Mouse (Mus musculus) liver, adult (tissue): ENCODE results near the gene Rcl1.
A peak's percentile ranks its signal among the peaks of the same experiment; 100 is the strongest.

Experiments used
- GATA4 ChIP-seq: IDR thresholded peaks from 2 replicates; pipeline ENCODE4 v1.6.1; 2014; ENCODE audit warnings: mild to moderate bottlenecking, low read length; ENCODE audit not compliant: insufficient replicate concordance

Gene Rcl1

DNA sequence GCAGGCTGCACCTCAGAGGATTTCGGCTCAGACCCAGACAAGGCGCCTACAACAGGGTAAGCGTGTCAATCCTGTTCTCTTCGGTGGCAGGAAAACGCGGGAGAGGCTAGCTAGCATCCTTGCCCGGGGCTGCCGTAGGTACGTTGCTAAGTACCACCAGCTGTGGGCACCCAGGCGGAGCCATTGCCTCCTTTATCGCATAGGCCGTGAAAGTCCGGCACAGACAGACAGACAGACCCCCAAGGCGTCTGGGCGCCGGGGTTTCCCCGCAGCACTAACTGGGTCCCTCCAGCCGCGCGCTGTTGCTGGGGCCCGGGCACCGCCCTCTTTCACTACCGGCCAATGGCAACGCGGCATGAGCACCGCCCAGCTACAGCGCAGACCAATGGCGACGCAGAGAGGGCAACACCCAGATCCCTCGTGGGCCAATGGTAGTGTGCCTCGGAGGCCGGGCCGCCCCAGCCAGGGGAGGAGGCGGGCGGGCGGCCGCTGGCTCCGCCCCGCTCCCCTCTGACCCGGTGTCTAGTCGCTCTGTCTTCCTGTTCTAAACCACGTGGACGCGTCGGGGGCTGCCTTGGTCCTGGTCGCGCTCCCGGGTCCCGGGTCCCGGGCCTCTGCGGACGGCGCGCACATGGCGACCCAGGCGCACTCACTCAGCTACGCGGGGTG, at the start of gene Rcl1:
Gene Rcl1, plus strand, starts transcription at position 502 of the 669 bp plus-strand sequence.
- no peak for TF ChIP-seq GATA4

DNA sequence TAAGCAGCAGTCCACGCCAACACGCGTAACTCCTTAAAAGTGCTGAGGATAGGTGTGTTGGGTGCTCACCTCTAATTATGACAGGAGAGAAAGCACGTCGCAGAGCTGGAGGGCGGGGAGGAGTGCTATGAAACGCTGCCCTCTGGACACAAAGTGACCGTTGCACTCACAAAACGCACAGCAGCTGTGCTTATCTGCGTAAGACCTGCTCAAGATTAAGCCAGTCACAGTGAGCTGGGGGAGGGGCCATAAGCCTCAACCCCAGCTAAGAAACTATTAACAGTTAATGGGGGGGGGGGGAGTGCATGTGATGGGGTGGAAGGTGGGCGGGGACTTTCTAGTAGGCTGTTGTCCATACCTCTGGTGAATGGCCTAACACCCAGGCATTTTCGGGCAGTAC, 48.4 kb upstream of the Rcl1 start:
- TF ChIP-seq GATA4: no peak

DNA sequence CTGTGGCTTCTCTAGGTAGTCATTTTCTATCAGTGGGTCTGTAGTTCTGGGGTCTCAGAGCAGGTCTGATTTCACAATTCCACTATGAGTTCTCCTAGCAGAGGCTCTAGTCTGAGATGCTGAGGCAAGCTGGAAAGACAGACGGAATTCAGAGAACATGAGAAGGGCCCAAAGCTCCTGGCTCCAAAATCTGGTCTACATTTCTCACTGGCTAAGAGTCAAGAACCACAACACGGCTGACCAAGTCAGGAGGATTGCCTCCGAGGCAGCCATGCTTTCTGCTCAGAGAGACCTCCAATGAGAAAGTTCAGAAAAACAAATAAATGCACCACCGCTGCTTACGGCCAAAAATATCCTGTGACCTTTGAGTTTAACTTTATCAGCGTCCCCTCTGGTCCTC, 46.6 kb upstream of the Rcl1 start:
- TF ChIP-seq GATA4: no peak

DNA sequence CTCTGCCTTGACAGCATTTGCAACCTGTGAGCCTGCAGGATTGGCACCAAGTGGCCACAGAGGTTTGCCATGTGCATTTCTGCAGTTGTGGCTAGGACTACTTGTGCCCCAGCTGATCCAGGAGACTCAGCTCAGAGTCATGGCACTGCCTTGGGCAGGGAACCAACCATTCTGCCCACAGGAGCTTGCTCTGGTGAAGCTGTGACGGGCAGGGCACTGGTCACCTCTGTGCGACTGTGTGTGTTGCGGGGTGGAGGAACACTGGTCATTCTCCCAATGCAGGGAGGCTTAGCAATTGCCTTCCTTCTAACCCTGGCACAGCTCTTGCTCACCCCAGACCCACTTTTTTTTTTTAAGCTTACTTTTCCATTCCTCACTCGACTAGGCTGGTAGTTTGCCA, 45.7 kb upstream of the Rcl1 start:
- TF ChIP-seq GATA4: no peak

DNA sequence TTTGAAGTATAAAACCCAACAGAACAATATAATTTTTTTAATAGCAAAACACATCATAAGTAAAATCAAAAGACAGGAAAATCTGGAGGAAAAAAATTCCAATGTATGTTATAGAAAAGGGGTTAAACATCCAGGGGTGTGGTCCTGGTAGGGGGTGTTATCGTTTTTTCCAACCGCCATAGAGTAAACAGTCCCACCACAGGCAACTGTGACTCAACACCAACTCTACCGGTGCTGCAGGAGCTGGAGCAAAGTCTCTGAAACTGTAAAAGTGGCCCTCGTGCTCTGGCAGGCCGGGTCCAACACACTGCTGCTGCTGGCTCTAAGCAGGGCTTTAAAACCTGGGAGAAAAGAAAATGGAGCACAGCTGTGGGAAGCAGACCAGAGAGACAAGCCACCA, 42.4 kb upstream of the Rcl1 start:
- no peak for TF ChIP-seq GATA4

DNA sequence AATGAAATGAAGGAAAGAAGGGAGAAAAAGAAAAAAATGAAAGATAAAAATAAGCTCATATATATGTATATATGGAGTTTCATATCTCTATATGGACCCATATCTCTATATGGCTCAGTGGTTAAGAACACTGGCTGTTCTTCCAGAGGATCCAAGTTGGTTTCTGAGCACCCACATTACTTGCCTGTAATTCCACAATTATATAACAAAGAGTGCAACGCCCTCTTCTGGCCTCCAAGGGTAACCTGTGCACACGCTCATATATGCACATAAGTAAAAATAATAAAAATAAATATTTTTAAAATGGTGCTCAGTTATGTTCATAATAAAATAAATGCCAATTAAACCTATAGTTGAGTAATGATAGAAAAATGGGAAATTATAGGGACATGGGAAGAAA, 41.5 kb upstream of the Rcl1 start:
- TF ChIP-seq GATA4: no peak

DNA sequence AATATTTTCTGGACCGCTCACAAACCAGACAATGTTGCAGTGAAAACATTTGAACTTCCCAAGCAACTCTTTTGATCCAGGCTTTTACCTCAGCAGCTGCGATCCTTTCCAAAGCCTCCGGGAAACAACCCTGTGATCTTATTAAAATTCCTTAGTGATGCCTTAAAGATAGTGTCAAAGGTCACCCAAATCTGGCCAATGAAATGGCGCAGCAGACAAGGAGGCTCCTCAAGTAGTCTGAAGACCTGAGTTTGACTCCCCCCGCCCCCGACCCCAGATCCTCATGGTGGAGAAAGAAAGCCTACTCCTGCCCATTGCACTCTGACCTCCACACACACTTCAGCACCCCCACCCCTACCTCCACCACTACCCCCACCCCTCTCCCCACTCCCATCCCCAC, 40.9 kb upstream of the Rcl1 start:
- TF ChIP-seq GATA4: no peak

DNA sequence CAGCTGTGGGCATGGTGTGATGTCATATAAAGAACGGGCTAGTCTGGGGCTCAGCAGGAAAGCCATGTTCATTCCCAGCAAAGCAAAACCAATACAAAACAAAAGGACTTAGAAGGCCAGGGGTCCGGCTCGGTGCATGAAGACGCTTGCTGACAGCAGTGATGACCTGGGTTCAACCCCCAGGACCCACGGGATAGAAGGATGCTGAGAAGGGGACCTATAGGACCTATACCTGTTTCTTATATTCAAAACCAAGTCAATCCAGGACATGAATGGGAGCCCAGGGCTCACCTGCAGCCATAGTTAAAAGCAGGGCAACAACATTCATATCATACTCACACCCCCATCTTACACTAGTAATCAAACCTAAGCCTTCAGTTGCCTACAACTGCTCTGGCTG, 38.2 kb upstream of the Rcl1 start:
- TF ChIP-seq GATA4: no peak

DNA sequence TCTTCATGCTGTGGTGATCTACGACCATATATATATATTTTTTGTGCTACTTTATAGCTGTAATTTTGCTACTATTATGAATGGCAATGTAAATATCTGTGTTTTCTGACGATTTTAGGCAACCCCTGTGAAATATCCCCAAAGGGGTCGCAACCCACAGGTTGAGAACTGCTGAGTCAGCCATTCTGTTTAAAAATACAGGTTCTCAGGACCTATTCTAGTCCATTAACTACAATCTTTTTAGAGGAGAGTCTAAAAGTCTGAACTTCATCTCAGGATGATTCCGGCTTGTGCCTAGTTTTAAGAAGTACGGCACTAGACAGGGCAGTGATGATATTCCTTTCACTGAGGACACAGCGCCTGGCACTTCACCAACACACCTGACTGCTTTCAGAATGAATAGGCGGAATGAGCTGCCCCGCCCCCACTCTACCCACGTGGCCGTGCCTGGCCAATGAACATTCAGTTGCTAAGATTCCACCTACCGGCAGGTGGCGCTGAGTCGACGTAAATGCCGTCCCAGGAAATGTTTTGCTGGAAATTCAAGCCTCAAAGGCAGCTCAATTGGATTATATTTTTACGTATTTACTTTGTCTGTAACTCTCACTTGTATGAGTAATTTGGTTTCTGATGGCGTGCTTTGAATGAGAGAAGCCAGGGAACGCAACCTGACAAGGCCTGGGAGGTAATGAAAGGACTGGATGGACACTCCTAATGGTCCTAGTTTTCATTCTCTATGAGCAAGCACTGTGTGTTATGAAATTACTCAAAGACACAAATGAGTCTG, 37.4 kb upstream of the Rcl1 start:
- TF ChIP-seq GATA4: no peak

DNA sequence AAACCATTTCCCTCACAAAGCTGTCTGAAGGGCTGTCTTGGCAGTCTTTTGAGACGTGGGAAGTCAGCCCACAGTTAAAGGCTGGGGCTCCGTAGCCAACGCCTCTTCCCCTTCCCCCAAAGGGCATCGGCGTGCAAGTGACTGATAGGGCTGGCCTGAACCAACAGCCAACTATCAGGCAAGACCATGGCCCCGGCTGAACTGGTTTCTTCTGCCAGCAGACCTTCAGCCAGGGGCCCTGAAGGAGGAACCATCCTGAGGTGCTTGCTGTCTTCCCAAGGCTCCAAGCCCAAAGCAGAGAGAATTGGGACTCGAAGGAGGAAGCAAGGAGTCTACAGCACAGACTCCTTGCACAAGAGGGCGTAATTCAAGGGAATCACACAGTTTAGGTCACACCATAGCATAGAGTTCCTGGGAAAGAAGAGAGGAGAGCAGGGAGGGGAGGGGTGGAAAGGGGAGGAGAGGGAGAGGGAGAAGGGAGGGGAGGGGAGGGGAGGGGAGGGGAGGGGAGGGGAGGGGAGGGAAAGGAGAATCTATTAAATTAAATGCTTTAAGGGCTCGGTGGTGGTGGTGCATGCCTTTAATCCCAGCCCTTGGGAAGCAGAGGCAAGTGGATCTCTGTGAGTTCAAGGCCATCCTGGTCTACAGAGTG, 36.6 kb upstream of the Rcl1 start:
- TF ChIP-seq GATA4: 0 out of 2 replicates have a peak, but pooled peaks have one; percentile 26

DNA sequence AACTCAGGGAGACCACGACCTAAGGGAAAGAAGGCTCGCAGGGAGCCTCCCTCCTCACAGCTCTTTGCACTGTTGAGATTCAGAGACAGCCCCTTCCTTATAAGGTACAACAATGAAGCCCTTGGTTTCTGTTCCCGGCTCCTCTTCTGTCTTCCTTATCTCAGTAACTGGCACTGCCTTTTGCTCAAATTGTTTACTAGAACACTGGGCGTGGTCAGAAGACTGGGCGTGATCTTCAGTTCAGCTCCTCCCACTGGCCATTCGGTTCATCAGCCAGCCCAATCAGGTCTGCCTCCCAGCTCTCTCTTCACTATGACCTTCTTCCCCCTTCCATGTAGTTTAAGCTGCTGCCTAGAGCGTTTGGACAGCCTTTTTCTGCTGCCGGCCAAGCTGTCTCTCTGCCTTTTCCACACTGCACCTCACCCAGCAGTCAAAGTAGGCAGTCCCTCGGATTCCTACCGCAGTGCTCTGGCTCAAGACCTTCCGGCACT, 34.1 kb upstream of the Rcl1 start:
- peak; percentile 78; the same call in 1 of the 2 replicates for TF ChIP-seq GATA4

DNA sequence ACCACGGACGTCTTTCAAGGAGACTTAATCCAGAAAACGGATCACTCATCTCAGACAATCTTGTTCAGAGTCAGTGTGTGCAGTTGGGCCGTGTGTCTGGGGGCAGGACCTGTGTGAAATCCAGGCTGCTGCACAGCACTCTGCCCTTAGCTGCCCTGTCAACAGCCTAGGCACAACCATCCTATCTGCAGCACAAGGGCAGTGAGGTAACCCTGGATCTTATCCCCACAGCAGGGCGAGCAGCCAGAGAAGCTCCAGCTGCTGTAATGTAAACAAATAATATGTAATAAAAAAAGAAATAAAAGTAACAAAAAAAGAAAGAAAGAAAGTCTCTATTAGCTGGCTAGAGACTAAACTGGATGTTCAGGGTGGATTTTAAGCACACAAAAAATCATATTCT, 32.0 kb upstream of the Rcl1 start:
- TF ChIP-seq GATA4: no peak

DNA sequence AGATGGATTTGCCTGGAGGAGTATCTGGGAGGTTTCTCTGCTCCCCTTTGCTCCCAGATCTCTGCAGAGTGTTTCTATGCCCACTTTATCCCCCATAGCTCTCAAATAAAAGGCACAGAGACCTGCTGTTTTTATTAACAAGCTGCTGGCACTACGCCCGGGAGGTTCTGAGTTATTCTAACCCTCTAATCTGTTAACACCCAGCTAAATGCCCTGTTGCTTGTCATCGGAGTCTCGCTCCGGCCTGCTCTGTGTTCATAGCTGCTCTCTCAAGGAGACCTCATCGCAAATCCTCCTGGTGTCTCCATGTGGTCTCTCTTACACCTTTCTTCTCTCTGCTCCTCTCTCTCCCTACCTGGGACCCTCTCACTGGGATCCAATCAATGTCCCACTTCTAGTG, 26.4 kb upstream of the Rcl1 start:
- TF ChIP-seq GATA4: no peak

DNA sequence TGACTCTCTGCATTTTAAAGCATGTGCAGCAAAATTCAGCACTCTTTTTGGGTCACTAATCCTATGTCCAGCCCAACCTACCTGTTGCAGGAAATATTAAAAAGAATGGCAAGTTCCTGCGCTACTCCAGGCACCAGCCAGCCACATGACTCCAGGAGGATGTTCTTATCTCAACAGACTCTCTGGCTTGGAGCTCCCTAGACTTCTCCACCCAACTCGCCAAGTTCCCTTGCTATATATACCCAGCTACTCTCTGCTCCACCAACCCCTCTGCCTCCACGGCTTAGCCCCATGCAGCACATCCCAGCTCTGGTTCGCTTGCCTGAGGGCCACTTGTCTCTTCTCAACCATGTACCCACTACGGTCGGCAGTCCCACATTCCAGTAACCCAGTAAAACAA, 12.5 kb upstream of the Rcl1 start:
- no peak for TF ChIP-seq GATA4

DNA sequence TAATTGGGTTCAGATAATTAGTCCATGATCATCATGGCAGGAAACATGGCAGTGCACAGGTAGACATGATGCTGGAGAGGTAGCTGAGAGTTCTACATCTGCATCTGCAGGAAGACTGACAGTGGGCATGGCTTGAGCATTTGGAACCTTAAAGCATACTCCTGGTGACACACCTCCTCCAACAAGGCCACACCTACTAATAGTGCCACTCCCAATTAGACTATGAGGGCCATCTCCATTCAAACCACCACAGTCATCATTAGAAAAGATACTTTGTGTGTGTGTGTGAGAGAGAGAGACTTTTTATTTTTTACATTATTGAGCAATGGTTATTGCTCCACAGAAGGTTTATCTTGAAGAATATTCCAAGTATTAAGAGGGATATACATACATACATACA, 9.0 kb upstream of the Rcl1 start:
- TF ChIP-seq GATA4: no peak

DNA sequence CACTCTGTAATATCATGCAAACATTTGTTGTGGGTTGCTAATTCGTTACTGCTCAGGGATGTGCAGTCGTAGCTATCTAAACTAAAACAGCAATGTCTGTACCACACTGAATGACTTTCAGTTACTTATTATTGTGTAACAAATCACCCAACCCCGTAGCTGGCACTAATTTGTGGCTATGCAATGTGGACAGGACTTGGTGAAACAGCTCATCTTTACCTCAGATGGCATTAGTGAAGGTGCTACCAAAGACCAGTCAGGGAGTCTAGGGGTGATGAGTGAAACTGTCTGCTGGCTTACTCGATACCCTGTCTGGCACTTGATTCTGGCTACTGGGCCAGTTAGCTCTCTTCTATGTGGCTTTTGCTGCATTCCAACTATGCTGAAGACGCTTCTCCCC, 2.1 kb upstream of the Rcl1 start:
- TF ChIP-seq GATA4: no peak
